Mouse (Mus musculus): ENCODE measurements around the gene Lilr4b. TPM values are rescaled to one million over a fixed set of nuclear protein-coding genes. Genes with fewer than 3 reads are reported as not detected.

Gene Lilr4b
- polyA plus RNA-seq (2014; fragmentation: Illumina TruSeq; extraction: RNeasy Lipid Tissue Mini Kit (QIAGEN cat#74804); ENCODE audit: low read depth, low replicate concordance) = 2.6 TPM

DNA sequence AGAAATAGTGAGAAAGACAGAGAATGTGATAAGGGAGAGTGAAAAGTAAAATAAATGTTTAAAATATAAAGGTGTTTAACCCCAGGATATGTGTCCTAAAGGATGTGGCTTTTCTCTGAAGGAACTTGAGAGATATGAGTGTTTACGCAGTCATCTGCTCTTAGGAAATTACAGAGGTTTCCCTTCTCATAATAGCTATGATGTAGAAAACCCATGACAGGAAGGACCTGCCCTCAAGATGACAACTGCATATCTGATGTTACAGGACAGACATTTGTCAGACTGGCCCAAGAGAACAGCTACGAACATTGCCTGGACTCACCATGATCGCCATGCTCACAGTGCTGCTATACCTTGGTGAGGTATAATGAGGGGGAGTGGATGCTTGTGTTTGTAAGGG is at the start of gene Lilr4b, which contains the start of gene Gm49339:
TSS of gene Lilr4b (plus strand) at position 236 of the 400 bp plus-strand sequence.
TSS of gene Gm49339 (plus strand) at position 216 of the 400 bp plus-strand sequence.

GRCm38 (mm10) chr10:51490691-51491090 is 10.3 kb downstream of the Lilr4b start, which contains the start of gene Lilrb4a:
Lilrb4a (plus strand) TSS chr10:51490956.

Other genes with a start within 250 kb of the Lilr4b start
- not detected for gene Gm49339, start within 50 bp of the Lilr4b start, polyA plus RNA-seq (2014; fragmentation: Illumina TruSeq; extraction: RNeasy Lipid Tissue Mini Kit (QIAGEN cat#74804); ENCODE audit: low read depth, low replicate concordance)
- 8.7 TPM for gene Lilrb4a, start 10.3 kb downstream of the Lilr4b start, polyA plus RNA-seq (2014; fragmentation: Illumina TruSeq; extraction: RNeasy Lipid Tissue Mini Kit (QIAGEN cat#74804); ENCODE audit: low read depth, low replicate concordance)
- not detected for gene Fam162b, start 109.9 kb downstream of the Lilr4b start, polyA plus RNA-seq (2014; fragmentation: Illumina TruSeq; extraction: RNeasy Lipid Tissue Mini Kit (QIAGEN cat#74804); ENCODE audit: low read depth, low replicate concordance)
- gene Gprc6a, start 150.8 kb downstream of the Lilr4b start, polyA plus RNA-seq (2014; fragmentation: Illumina TruSeq; extraction: RNeasy Lipid Tissue Mini Kit (QIAGEN cat#74804); ENCODE audit: low read depth, low replicate concordance) = not detected
- gene Rfx6, start 197.1 kb downstream of the Lilr4b start, polyA plus RNA-seq (2014; fragmentation: Illumina TruSeq; extraction: RNeasy Lipid Tissue Mini Kit (QIAGEN cat#74804); ENCODE audit: low read depth, low replicate concordance) = not detected

Data from kidney, adult 10 weeks (tissue).